Mouse (Mus musculus) ovary, adult 18-20 months (tissue): ENCODE measurements around the gene Hspe1.
A peak's percentile ranks its signal among the peaks of the same experiment; 100 is the strongest.
"Not testable (repeated sequence)": the region's sequence is repeated elsewhere in the genome, so short reads cannot be mapped to it uniquely, and the experiment has no call there.

Experiments used
- DNase-seq: peaks from one replicate; pipeline ENCODE4 v3.0.0; 2022; ENCODE audit warnings: low spot score, mixed read lengths

The Hspe1 gene

DNA sequence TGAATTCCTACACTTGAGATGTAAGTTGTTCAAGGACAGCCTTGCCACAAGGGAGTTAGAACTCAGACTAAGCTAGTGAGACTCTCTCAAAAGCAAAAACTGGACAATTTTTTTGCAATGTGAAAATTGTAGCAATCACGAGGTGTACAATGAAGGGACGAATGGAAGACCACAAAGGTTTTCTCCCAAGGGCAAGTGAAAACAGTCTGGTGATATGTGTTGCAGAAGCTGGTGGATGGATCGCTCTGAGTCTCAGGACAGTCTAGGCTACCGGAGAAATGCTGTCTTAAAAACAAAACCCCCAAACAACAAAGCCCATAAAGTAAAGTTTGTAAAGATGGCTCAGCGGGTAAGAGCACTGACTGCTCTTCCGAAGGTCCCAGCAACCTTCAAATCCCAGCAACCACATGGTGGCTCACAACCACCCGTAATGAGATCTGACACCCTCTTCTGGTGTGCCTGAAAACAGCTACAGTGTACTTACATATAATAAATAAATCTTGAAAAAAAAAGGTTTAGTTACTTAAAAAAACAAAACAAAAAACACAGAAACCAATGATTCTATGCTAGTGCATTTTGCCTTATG is 2.1 kb upstream of the Hspe1 start:
- no peak for DNase-seq

DNA sequence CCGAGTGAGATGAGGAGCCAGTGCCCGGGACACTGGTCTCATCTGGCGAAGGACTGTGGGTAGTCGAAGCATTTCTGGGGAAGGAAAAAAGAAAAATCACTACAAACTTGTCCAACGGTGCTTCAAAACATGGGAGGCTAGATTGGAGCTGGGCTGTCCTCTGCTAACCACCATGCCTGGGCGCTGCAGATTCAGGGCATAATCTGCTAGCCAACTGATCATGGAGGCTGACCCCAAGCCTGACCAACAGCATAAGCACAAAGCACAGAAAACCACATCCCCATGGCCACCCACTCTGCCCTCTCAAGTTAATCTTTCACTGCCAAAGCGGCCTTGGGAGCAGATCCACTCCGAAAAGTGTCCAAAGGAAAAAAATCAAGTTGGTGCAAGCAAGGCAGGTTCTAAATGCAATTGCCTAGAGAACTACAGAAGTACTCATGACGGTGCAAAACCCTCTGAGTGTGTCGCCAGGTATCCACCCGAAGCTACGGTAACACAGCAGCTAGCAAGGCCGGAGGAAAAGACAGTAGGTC is 998 bp upstream of the Hspe1 start:
- DNase-seq, result no peak

DNA sequence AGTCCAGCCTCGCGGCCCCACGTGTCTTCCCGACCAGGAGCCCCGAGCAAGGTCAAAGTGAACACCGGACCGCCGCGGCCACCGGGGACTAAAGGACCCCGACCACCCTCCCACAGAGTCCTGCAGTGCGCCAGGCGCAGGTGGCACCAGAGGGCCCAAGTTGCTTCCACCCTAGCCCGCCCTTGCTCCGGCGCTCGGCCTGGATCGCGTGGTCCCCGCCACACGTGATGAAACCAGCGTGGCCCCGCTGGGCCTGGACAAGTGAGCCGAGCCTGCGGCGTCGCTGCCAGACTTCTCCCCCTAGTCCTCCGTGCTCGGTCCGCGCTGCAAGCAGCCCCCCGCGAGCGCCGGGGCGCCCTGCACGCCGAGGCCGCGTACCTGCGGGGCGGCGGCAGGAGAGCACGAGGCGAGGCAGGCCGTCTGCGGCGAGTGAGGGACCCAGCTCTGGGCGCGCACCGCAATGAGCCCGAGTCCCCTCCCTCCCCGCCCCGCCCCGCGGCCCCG is 479 bp upstream of the Hspe1 start:
- peak; percentile 36 for DNase-seq

DNA sequence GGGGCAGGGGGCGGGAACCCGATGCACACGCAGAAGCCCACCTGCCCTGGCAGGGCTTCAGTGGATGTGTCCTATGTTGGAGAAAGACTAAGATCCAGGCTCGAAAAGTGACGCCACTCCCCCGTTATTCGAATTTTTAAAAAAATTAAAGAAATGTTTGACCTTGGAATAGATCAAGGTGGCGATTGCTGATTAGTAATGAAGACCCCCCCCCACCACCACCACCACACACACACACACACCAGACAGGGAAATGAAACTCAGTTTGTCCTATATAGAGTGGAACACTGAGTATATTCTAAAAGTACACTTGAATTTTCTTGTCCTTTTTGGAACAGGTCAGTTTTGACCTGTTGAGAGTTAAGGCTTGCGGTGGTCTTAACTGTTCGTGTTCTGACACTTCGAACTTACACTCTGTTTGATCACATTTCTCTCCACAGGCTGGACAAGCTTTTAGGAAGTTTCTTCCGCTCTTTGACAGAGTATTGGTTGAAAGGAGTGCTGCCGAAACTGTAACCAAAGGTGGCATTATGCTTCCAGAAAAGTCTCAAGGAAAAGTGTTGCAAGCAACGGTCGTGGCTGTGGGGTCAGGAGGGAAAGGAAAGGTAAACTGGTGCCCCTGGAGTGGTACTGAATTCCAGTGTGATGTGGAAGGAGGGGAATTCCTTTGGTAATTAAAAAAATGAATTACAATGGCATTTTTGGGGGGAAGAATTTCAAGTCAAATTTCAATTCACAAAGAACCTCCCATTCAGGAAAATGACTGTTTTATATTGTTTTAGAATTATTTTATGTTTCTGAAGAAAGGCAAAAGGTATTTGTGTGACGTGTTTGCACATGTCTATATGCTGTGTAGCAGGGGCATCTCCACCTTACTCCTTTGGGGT is 922 bp downstream of the Hspe1 start:
- no peak for DNase-seq

DNA sequence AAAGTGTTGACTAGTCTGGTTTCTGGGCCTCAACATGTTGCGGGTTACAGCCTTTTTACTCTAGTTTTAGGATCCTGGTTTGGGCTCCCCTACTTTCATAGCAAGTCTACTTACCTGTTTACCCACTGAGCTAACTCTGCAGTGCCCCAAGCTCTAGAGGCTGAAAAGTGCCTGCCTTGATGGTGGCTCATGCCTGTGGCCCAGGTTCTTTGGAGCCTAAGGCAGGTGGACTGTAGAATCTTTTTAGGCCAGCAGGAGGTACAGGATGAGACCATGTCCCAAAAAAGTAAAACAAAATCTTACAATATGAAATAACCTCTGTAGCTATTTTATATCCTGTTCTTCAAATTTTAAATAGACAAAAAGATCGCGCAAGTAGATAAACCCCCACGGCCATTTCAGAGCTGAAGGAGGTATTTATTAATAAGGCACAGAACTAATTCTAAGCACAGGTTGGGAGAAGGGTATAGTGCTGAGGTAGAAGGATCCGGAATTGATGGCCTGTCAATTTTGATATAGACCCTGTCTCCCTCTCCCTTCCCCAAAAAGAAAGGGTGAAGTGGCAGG is 1.6 kb downstream of the Hspe1 start:
- DNase-seq, result no peak

DNA sequence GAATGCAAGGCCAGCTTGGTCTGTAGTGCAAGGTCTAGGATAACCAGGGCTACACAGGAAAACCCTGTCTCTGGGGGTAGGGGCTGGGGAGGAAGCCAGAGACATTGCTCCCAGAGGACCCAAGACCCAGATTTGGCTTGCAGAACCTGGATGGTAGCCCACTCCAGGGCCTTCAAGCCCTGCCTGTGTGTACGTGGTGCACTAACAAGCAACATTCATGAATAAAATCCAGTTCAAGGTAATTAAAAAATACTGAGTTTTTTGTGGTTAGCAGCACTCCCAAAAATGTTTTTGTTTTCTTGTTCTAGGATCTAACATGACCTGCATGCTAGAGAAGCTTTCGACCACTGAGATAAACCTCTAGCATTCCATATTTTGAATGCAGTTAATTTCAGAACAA is 4.1 kb downstream of the Hspe1 start:
- peak; percentile 48 for DNase-seq

DNA sequence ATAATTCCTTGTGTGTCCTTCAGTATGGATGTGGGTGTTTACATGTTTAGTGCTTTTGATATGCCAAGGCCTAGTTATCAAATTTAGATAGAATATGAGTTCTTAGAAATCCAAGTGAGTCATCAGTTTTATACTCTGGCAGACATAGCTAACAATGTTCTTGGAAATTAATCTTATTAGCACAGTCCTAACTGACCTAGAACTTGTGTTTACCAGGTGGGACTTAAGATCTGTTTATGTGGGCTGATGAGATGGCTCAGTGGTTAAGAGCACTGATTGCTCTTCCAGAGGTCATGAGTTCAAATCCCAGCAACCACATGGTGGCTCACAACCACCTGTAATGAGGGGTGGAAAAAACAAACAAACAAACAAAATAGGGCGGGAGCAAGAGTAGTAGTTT is 4.5 kb downstream of the Hspe1 start:
- DNase-seq, result no peak

DNA sequence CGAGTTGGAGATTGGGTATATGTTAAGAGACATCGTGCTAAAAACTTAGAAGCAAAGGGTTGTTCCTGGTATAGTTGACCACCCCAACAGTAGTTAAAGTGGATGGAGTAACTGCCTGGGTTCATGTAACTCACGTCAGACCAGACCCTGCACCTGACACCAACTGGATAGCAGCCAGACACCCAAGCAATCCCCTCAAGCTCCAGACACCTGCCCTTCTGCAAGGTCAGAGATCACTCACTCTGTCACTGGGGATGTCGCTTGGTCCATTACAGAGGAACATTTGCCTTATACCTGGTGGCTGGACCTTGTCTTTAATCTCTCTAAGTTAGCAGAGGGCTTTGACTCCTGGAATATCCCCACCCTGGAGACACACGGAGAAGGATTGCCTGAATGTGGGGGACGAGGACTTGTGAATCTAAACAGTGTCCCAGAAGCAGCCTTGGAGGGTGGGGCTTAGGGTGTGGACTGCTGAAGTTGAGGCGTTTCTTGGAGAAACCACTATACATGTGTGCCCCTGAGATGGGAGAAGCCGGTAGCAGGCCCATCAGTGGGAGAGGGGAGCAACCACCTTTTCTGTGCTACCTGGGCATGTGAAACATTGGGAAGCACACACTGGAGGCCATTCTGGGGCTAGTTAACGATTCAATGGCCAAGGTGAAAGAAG is 19.1 kb downstream of the Hspe1 start:
- no peak for DNase-seq

DNA sequence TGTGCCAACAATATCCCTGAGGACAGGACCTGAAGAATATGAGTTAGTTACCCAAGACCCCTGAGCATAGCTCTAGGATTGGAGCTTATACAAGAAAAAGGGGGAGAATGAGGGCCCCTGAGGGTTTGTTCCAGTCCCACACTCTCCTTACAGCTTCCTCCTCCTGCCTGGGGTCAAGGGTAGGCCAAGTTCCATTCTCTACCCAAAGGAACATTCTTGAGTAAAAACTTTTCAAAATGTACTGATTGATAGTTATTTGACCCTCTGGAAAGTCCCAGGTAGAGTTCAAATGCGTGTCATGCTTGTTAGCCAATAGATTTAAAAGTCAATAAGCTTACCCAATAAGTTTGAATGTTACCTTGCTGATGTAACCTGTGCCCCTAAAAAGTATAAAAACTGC is 19.7 kb downstream of the Hspe1 start:
- DNase-seq, result no peak

DNA sequence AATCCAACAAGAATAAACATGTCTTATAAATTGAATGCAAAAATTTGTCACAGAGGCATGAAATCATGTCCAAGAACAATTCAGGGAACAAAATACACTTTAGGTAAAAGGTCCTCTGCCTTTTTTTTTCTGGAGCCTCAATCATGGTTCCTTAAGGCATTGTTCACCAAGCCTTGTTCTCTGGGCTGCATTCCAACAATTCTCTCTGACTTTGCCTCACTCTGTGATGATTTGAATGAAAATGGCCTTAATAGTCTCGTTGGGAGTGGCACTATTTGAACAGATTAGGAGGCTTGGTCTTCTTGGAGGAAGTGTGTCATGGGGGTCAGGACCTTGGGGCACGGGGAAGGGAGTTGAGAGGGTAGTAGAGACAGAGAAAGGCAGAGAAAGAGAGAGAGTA is 20.5 kb downstream of the Hspe1 start:
- DNase-seq, result no peak

DNA sequence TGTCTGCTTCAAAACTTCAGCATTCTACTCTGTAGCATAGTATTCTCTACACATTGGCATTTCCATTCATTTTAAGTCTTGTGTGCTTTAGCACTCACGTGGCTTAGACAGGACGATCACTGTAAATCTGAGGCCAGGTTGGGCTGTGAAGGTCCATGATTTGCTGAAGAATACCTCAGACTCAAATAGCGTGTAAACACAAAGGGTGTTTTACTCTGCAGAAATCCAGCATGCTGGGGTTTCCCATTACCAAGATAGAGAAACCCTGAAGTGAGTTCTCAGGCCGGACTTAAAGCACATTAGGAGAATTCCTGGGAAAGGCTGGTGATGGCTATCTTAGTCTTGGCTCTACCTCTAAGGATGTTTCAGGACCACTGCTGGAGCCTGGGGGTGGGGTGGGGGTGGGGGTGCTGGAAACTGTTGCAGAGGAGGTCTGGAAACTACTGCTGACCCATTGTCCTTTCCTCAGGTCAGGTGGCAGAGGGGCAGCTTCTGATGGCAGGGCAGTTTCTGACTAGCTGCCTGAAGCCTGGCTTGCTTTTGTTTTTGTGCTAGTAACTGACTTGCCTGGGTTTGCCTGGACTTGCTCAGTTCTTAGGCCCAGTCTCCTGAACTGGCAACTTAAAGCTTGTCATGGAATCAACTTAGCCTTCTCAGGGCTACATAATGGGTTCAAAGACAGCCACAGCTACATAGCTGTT is 21.3 kb downstream of the Hspe1 start:
- DNase-seq, result no peak

DNA sequence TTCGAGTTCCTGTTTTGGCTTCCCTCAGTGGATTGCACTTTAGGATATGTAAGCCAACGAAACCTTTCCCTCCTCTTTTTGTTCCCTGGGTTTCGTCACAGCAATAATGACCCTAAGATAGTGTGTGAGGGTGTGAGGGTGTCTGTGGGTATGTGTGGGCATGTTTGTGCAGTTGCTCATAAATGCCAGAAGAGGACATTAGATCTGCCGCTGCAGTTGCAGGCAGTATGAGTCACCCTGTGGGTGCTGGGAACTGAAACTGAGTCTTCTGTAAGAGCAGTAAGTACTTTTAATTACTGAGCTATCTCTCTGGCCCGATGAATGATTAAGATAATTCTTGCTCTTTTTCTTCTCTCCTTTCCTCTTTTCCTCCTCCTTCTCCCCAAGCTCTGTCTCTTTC is 35.1 kb downstream of the Hspe1 start:
- no peak for DNase-seq

DNA sequence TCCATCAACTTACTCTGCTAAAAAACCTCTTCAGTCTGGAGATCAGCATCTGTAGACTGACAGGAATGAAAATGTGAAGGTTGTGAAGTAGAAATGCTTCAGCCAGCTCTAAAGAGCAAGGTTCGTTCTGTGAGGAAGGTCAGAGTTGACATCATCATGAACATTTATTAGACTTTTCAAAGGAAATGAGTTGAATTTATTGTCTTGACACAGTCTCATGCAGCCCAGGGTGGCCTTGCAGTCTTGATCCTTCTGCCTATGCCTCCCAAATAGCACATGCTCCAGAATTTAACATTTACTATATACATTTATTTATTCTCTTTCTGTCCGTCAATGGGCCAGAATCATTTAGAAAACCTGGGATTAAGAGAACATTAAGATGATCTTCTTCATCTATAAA is 35.6 kb downstream of the Hspe1 start:
- DNase-seq, result no peak

DNA sequence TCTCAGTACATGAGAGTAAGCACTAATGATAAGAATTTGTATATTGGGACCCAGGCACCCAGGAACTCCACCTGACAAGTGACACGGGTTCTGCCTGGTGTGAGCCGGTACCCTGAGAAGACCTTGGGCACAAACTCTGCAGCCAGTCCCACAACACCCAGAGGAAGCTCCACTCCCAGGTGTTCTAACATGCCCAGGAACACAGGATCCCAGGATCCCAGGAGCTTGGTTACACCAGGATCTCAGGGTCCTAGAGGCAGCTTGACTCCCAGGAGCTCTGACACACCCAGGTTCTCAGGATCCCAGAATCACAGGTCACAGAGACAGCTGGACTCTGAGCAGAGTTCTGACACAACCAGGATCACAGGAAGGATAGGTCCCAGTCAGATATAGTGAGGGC is 36.2 kb downstream of the Hspe1 start:
- not testable (repeated sequence) for DNase-seq

DNA sequence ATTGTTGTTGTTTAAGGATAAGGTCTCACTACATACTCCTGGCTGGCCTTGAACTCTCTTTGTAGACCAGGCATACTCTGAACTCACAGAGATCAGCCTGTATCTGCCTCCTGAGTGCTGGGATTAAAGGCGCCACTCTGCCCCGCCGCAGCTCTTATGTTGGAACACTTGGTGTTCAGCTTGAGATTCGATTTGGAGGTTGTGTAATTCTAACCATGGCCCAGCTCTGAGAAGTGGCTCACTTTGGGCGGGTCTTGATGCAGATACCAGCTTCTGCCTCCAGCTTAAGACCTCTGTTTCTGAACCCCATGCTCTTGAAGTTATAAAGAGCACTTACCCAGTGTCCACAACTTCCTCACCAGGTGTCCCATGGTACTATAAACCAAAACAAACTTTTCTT is 41.8 kb downstream of the Hspe1 start:
- DNase-seq, result no peak

DNA sequence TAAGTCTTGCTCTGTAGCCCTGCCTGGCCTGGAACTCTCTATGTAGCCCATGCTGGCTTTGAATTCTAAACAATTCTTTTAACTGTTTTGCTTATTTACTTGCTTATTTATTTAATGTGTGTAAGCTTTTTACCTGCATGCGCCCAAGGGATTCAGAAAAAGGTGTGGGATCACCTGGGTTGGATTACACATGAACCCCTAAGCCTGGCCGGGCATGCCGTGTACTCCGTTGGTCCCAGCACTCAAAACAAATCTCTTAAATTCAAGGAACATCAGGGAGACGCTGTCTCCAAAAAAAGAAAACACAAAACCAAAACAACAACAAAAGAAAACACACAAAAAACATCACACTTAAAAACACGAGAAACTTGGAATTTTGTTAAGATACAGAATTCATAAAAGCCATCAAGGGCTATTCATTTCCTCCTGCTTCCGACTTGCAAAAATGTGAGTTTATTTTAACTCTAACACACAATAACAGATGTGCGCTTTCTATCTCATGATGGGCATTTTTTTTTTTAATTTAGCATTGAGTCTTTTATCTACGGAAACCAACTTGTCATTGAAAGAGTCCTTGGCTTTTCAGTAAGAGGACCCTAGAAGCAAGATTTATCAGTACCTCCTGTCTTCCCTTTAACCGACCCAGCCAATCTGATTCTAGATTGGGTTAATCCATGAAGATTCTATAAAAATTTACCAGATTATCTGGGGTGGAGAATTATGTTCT is 42.4 kb downstream of the Hspe1 start:
- no peak for DNase-seq

DNA sequence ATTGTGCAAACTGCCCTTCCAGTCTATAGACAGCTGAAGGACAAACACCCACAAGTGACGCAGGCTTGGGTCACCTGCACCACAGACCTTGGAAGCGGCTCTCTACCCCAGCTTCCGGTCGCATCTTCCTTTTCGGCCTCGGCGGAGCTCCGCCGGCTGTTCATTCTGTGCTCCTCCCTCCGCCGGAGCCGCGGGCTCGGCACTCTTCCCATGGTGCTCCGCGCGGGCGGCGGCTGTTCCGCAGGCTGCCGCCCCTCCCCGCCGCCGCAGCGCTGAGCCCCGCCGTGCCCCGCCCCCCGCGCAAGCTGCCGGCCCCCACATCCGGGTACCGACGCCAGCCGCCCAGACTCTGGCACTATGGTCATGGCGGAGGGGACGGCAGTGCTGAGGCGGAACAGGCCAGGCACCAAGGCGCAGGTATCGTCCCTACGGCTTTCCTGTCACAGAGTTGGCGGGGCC is 43.0 kb downstream of the Hspe1 start, which contains the start of gene Mob4:
Mob4 (plus strand) TSS at position 289 of the 459 bp plus-strand sequence.
- peak; percentile 87 for DNase-seq

DNA sequence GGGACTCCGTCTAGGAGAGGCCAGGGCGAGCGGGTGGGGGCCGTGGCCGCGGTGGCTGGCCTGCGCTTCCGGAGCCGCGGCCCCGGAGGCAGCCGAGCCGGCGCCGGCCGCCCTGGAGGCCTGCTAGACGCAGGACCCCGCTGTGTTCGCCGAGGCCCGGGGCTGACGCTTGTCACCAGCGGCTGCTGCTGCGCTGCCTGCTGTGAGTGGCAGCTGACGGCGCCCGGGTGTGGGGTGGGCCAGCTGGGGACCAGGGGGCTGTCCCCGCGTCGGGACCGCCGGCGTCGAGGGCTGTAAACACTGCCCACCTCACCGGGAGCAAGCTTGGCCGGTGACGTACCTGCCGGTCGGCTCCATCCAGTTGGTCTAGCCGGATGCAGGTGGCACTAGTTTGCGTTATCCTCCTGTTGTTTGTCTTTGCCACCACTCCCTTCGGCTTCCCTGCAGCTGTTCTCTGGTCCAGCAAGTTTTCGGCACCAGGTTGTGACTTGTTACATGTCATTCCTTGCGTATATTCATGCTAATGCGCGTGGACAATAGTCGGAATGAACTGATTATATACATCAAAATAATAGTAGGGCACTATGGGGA is 43.6 kb downstream of the Hspe1 start:
- DNase-seq, result no peak

DNA sequence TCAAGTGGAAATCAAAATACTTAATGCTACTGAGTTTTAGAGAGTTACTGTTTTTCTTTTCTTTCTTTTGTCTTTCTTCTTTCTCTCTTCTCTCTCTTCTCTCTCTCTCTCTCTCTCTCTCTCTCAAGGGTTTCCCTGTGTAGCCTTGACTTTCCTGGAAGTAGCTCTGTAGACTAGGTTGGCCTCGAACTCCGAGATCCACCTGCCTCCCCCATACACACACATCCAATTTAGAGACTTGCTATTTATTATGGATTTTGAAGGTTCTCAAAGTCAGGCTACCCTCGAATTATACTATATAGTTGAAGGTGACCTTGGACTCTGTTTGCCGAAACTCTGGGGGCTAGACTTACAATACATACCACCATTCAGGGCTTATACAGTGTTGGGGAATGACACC is 44.4 kb downstream of the Hspe1 start:
- DNase-seq, result no peak

DNA sequence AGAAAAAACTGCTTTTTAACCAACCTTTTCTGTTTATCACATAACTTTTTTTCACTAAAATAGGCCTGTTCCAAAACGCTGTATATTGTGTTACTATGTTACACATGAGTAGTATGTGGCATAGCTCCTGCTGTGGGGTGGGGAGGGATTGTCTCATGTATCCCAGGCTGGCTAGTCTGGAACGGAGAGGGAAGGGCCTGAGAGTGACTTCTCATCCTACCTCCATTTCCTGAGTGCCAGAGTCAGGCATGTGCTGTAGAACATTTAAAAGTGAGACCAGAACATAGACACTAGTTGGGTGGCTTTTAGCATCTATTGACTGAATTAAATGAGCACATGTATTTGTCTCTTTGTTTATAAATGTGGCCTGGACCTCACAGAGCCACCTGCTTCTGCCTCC is 45.2 kb downstream of the Hspe1 start:
- no peak for DNase-seq

DNA sequence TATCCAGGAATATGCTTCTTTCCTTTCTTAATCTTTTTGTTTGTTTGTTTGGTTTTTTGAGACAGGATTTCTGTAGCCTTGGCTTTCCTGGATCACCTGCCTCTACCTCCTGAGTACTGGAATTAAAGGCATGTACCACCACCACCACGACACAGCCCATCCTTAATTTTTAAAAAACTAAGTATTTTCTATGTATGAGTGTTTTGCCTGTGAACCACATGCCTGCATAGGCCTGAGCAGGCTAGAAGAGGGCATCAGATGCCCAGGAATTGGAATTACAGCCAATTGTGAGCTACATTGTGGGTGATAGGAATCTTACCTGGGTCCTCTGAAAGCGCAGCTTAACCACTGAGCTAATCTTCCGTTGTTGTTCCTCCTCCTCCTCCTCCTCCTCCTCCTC is 46.4 kb downstream of the Hspe1 start:
- DNase-seq, result no peak
